Mouse (Mus musculus) ES-Bruce4 (cell line): ENCODE results near the gene Pitpnm1.

Experiments used
- CTCF ChIP-seq: IDR thresholded peaks from one replicate; pipeline ENCODE4 v1.8.1; 2011; ENCODE audit warnings: low read depth, low read length
- POLR2A ChIP-seq: IDR thresholded peaks from one replicate; pipeline ENCODE4 v1.8.1; 2011; ENCODE audit warnings: low read length; ENCODE audit not compliant: insufficient read depth

DNA sequence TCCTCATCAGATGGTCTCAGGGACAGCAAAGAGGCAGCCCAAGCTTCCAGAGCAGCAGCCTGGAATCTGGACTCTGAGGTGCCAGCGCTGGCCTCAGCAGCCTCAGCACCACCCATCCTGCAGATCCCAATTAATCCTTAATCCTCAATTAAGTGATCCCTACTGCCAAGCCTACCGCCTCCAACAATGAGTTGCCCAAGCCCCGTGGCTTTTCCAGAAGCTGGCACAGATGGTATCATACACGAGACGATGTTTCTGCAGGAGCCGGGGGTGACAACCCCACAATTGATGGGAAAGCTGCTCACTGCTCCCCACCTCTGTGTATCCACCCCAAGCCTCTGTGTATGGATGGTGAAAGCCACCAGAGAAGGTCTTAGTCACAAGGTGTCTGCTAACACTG lies 10.7 kb upstream of the Pitpnm1 start:
- no peak for TF ChIP-seq CTCF
- TF ChIP-seq POLR2A: no peak
